Mouse (Mus musculus) liver, embryonic 14.5 days (tissue): ENCODE data around the gene Trim50.

Experiments used
- CTCF ChIP-seq: IDR thresholded peaks from 2 replicates; pipeline ENCODE4 v1.5.1; 2016; ENCODE audit warnings: antibody characterized with exemption, low read depth, control low read depth
- EP300 ChIP-seq: IDR thresholded peaks from 2 replicates; pipeline ENCODE4 v1.6.1; 2016; ENCODE audit warnings: antibody characterized with exemption, low read depth

DNA sequence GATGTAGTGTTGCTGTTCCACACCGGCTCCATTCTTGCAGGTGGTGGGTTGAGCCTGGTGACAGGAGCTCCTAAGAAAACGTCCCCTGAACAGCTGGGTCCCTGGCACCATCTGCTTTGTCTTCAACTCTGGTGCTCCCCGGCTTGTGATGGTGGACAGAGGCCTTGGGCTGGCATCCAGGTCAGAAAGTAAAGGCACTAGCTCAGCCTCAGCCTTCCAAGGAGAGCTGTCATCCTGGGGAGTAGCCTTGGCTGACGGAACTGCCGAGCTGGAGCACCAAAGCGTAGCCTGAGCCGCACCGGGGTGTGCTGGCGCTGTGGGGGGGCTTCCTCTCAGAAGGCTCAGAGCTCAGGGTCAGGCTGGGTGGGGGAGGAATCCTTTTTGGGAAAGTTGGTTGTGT is 57.2 kb downstream of the Trim50 start:
- TF ChIP-seq CTCF: no peak
- TF ChIP-seq EP300: no peak
